ENCODE assay signal across 23 mouse cellular contexts in the genomic region with DNA sequence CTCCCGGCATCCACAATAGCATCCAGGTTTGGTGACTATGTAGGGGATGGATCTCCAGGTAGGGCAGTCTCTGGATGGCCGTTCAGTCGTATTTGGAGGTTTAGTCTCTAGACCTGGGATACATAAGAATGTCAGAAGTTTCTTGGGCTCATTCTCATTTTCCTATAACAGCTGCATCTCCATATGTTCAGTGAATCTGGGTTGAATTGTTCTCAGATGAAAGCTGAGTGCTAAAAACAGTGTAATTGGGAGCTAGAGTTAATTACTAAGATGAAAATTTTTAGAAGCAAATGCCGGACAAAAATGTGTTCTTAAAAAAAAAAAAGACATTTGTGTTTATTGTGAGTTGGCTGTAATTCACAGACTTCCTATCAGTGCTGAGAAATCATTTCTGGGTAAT. TPM values are rescaled to one million over a fixed set of nuclear protein-coding genes. Genes with fewer than 3 reads are reported as not detected.
"Had no signal": no experiment of that assay in that cellular context is flagged by ENCODE, and none has a peak within 500 bp of the region (broad histone marks: within the 10 kb centered on the region; RNA-seq: fewer than 3 reads in every experiment).

No protein-coding gene starts in this region.

- H3K4me1 ChIP-seq: liver, embryonic 15.5 days; lung, embryonic 15.5 days; megakaryocyte, embryonic 14.5 days; midbrain, embryonic 13.5 days; midbrain, embryonic 15.5 days had no signal

- ATAC-seq: liver, postnatal 0 days; lung, postnatal 0 days; midbrain, embryonic 13.5 days; midbrain, embryonic 15.5 days had no signal

- H3K9ac ChIP-seq: liver, embryonic 15.5 days; liver, postnatal 0 days; lung, embryonic 15.5 days; midbrain, embryonic 13.5 days; midbrain, embryonic 15.5 days; neural tube, embryonic 12.5 days had no signal

- H3K27ac ChIP-seq: liver, embryonic 15.5 days; lung, embryonic 15.5 days; macrophage; midbrain, embryonic 13.5 days; midbrain, embryonic 15.5 days; neural tube, embryonic 12.5 days had no signal

- H3K27me3 ChIP-seq: liver, embryonic 15.5 days; lung, embryonic 15.5 days; megakaryocyte, embryonic 14.5 days; midbrain, embryonic 13.5 days; midbrain, embryonic 15.5 days; neural tube, embryonic 12.5 days had no signal

- H3K4me2 ChIP-seq: liver, embryonic 15.5 days; lung, embryonic 15.5 days; midbrain, embryonic 11.5 days; midbrain, embryonic 13.5 days; midbrain, embryonic 15.5 days; neural tube, embryonic 12.5 days had no signal

- H3K36me3 ChIP-seq: liver, embryonic 15.5 days; lung, embryonic 15.5 days; midbrain, embryonic 13.5 days; midbrain, embryonic 15.5 days; neural tube, embryonic 12.5 days had no signal

- DNase-seq: liver, postnatal 0 days; lung, adult 2 months; lung, postnatal 14 days; lung, postnatal 36 days; right cerebral cortex, adult 18-20 months; right cerebral cortex, postnatal 25 days; right cerebral cortex, postnatal 4 days; spleen, adult 18-20 months; thymus, adult 18-20 months; thymus, postnatal 14 days; thymus, postnatal 36 days had no signal

- H3K4me3 ChIP-seq: liver, embryonic 15.5 days; lung, embryonic 15.5 days; megakaryocyte, embryonic 14.5 days; midbrain, embryonic 13.5 days; midbrain, embryonic 15.5 days; neural tube, embryonic 12.5 days had no signal

- H3K9me3 ChIP-seq: liver, embryonic 15.5 days; lung, embryonic 15.5 days; midbrain, embryonic 13.5 days; midbrain, embryonic 15.5 days; neural tube, embryonic 12.5 days had no signal

RNA-seq across cellular contexts. Expression of a gene that starts 57.3 kb away (rescaled TPM):
- total RNA-seq: megakaryocyte progenitor cell, adult 5-6 weeks; monocyte, adult 5-6 weeks had no signal
- polyA plus RNA-seq: macrophage; small intestine, adult 2 months had no signal
